Mouse (Mus musculus) lung, adult 2 months (tissue): ENCODE results near the gene Lsm11. TPM values are rescaled to one million over a fixed set of nuclear protein-coding genes. Genes with fewer than 3 reads are reported as not detected.

Experiments used
- DNase-seq: peaks from one replicate; pipeline ENCODE4 v3.0.0; 2022
- H3K4me1 ChIP-seq: fragments of 200-500 bp; 2 replicates; pipeline ENCODE4 v1.6.1; 2011; ENCODE audit warnings: low read length; ENCODE audit not compliant: control insufficient read depth, insufficient read depth
- H3K4me3 ChIP-seq: fragments of 200-500 bp; replicated peaks from 2 replicates; pipeline ENCODE3; 2011; ENCODE audit warnings: low read depth, mild to moderate bottlenecking, control low read depth, low read length; ENCODE audit errors: extremely low read depth
- CTCF ChIP-seq: fragments of 200-500 bp; IDR thresholded peaks from 2 replicates; pipeline ENCODE4 v1.5.1; 2011; ENCODE audit warnings: mild to moderate bottlenecking, low read length, control low read depth; ENCODE audit not compliant: insufficient read depth
- POLR2A ChIP-seq: fragments of 200-500 bp; IDR thresholded peaks from 2 replicates; pipeline ENCODE4 v1.6.1; 2011; ENCODE audit warnings: low read depth, mild to moderate bottlenecking, control low read depth, low read length, borderline replicate concordance; ENCODE audit errors: extremely low read depth
- WGBS: fragments of 180-500 bp; shearing (Covaris S2); methylation state at CpG from one replicate; pipeline ENCODE4 v1.1.7; 2018; 5-methylcytosine and 5-hydroxymethylcytosine counted together
- polyA plus RNA-seq: library from polyadenylated mRNA; depleted of rRNA; stranded (reverse); fragments of >200 nt; gene quantifications from 2 replicates; pipeline ENCODE4 v1.2.3, GENCODE M21; 2012; rRNA removed

Gene Lsm11
- polyA plus RNA-seq, result 2.4 and 2.7 TPM in 2 replicates

DNA sequence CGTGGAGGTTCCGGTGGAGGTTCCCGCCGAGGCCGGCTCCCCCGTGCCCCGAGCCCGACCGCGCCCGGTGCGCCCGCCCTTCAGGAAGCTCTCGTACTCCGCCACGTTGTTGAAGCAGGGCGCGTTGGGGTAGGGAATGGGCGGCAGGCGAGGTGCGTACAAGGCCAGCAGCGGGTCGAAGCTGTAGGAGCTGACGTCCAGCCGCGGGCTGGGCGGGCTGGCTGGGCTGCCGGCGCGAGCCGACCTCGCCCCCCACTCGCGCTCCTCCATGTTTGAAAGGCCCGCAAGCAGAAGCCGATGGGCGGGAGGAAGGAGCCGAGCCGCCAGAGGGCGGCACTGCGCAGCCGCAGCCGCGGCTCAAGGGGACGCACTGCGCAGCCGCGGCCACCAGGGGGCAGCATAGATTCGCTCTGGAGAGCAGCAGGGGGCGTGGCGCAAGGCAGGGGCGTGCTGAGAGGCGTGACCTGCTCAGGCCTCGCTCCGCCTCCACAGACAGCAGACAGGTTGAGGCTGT lies at the start of gene Lsm11:
Gene Lsm11 (minus strand): TSS at position 293 of the 514 bp plus-strand sequence.
- under 1% methylated on average over 54 of the region's 55 CpGs for WGBS
- Histone ChIP-seq H3K4me3 (peak within 1 kb of the TSS; percentile 88), H3K4me1 (no peaks in the 10 kb centered on the region; the same call in 1 of the 2 replicates)
- TF ChIP-seq CTCF (peak; percentile 81), POLR2A (no peak)
- peak; percentile 99 for DNase-seq

DNA sequence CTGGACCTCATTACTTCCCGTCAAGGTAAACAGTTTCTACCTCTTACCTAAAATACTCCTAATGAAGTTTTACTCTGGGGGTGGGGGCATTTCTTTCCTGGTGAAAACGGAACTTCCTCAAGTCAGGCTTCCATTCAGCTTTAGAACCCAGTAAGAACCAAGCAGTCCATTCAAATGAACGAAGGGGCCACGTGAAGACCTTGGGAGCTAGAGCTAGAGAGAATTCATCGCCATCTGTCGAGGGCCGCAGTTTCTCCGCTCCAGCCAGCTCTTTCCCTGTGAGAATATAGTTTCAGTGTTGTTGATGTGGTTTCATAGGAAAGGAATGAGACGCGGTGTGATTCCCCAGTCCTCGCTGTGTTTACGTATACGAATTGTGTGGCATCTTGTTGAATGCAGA lies 47.4 kb upstream of the Lsm11 start:
- H3K4me1 ChIP-seq, result peaks cover 3% of the 10 kb centered on the region
- H3K4me3 ChIP-seq, result no peak overlapping the region
- TF ChIP-seq POLR2A (no peak), CTCF (no peak)
- WGBS, result 46% methylated on average over 13 of the region's 13 CpGs
- DNase-seq, result no peak

DNA sequence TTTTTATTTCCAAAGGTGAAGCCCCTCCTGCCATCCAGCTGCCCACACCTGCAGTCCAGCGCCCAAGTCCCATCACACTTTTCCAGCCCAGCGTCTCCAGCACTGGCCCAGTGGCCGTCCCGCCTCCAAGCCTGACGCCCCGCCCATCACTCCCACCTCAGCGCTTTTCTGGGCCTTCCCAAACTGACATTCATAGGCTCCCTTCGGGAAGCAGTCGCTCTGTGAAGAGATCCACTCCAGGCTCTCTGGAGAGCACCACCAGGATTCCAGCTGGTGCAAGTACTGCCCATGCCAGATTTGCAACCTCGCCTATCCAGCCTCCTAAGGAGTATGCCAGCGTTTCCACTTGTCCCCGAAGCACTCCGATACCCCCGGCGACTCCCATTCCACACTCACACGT lies 46.9 kb upstream of the Lsm11 start:
- 8% methylated on average over 16 of the region's 16 CpGs for WGBS

DNA sequence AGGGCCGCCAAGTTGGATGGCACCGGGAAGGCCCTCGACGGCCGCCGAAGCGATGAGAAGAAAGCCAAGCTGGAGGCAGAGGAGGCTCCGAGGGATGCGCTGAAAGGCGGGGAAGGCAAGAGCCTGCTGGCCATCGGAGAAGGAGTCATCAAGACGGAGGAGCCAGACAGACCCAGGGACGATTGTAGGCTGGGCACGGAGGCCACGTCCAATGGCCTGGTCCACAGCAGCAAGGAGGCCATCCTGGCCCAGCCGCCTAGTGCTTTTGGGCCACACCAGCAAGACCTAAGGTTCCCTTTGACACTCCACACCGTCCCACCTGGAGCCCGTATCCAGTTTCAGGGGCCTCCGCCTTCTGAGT lies 36.1 kb upstream of the Lsm11 start:
- TF ChIP-seq POLR2A (no peak), CTCF (no peak)
- WGBS, result 55% methylated on average over 19 of the region's 19 CpGs
- Histone ChIP-seq H3K4me1 (no peaks in the 10 kb centered on the region), H3K4me3 (peak overlapping the region; percentile 53)
- DNase-seq, result no peak

More for the DNA sequence above, 46.9 kb upstream of the Lsm11 start:
- Histone ChIP-seq H3K4me1 (peaks cover 3% of the 10 kb centered on the region), H3K4me3 (no peak overlapping the region)
- no peak for TF ChIP-seq CTCF
- TF ChIP-seq POLR2A, result no peak
- peak; percentile 43 for DNase-seq

DNA sequence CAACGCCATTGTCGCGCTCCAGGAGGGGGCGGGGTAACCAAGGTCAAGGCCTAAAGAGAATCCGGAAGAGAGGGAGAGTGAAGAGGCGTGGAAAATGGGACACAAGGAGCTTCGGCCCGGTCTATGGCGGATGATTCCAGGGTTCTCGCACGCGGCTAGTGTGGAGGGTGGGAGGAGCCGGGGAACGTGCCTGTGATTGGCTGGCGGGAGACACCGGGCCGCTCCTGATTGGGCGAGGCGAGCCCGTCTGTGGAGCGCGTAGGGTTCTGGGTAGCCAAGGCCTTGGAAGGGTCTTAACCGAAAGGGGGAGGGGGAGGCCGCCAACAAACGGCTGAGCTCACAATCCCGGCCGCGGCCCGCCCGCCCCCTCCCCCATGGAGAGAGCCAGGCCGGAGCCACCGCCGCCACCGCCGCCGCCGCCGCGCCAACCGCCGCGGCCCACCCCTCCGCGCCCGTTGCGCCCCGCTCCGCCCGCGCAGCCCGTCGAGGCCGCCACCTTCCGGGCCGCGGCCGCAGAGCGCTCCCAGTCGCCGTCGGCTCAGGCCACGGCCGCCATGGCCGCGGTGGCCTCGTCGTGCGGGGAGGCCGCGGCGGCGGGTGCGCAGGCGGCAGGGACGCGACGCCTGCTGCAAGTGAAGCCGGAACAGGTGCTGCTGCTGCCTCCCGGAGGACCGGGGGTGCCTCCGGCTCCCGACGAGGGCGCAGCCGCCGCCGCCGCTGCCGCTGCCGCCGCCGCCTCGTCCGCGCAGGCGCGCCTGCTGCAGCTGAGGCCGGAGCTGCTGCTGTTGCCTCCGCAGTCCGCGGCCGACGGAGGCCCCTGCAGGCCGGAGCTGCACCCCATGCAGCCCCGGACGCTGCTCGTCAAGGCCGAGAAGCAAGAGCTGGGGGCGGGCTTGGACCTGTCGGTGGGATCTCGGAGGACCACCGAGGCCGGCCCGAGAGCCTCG lies 35.5 kb upstream of the Lsm11 start, which contains the start of gene Sox30:
Gene Sox30 (plus strand): TSS at position 365 of the 947 bp plus-strand sequence.
- no peak for TF ChIP-seq POLR2A
- TF ChIP-seq CTCF, result no peak
- 10% methylated on average over 95 of the region's 115 CpGs for WGBS
- H3K4me3 ChIP-seq, result peak within 1 kb of the TSS; percentile 53
- peak; percentile 39 for DNase-seq
- H3K4me1 ChIP-seq, result no peaks in the 10 kb centered on the region

DNA sequence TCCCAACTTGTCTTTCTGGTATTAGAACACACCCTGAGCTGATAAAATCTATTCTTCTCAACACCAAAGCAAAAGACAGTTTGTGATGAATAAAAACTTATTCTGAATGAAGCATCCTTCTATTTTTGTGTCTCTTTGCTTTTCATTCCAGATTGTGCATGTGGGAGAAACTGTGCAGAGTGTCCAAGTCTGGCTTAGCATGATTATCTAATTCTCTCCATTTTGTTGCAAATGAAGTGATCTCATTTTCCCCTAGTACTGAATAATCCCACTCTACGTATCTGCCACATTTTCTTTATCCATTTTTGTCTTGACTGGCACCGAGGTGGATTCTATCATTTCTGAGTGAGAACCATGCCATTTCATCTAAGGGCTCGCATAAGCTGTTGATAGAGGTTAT lies 31.3 kb upstream of the Lsm11 start:
- WGBS, result 77% methylated on average over 3 of the region's 3 CpGs
- DNase-seq, result no peak
- H3K4me3 ChIP-seq, result no peak overlapping the region
- no peaks in the 10 kb centered on the region for H3K4me1 ChIP-seq
- TF ChIP-seq POLR2A, result no peak
- no peak for TF ChIP-seq CTCF

DNA sequence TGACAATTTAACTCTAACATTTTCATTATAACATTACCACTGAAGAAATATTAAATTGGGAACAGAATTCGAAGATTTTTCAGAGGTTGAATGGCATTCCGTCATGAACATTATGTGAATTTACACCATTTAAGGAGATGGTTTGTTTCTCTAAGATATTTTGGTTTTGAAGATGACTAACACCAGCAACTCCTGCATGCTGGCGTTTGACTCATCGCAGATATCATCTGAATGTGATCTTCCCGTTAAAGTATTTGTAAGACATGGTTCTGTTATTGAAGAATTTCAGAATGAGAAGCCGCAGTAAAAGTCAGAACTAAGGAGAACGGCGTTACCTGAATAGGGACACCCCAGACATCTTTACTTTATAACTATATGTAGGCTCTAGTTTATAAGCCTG lies 29.7 kb upstream of the Lsm11 start:
- H3K4me3 ChIP-seq, result no peak overlapping the region
- DNase-seq, result no peak
- 87% methylated on average over 8 of the region's 8 CpGs for WGBS
- H3K4me1 ChIP-seq, result no peaks in the 10 kb centered on the region
- TF ChIP-seq POLR2A, result no peak
- no peak for TF ChIP-seq CTCF

DNA sequence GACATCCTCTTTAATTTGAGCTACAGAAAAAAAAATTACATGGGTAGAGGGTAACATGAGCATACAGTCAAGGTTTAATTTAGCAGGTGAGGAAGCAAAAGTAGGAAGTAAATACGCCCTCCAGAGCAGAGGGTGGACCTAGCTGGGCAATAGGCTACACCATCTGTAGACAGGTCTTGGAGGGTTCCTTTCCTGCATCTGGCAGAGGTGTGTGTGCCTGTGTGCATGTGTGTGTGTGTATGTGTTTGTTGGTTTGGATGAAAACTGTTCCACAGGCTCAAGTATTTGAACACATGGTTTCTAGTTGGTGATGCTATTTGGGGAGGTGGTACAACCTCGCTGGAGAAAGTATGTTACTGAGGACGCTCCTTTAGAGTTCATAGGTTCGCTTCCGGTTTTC lies 28.9 kb upstream of the Lsm11 start:
- no peak for DNase-seq
- TF ChIP-seq CTCF (no peak), POLR2A (no peak)
- no peaks in the 10 kb centered on the region for H3K4me1 ChIP-seq
- 83% methylated on average over 5 of the region's 5 CpGs for WGBS
- no peak overlapping the region for H3K4me3 ChIP-seq

DNA sequence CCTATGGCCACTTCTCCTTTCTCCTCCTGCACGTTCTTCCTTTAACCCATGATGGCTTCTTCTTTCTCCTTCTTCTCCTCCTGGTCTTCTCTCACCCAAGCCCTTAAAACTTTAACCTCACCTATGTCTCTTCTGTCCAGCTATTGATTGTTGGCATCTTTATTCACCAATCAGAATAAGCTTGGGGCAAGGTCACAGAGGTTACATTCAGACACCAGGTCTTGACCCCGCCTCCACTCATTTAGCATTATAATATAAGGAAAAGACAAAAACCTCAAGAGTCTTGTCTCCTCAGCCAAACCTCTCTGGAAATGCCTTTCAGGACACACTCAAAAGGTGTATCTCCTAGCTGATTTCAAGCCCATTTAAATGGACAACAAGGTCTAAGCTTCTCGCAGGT lies 23.7 kb upstream of the Lsm11 start:
- DNase-seq, result no peak
- WGBS, result 87% methylated on average over 3 of the region's 3 CpGs
- Histone ChIP-seq H3K4me1 (no peaks in the 10 kb centered on the region), H3K4me3 (no peak overlapping the region)
- no peak for TF ChIP-seq CTCF
- no peak for TF ChIP-seq POLR2A
